Mouse (Mus musculus) liver, postnatal 0 days (tissue): ENCODE data around the gene Fcrls. TPM values are rescaled to one million over a fixed set of nuclear protein-coding genes. Genes with fewer than 3 reads are reported as not detected.

Experiments
- ATAC-seq: fragments of 200-750 bp; cut with Nextera tagmentation; 2 replicates; pipeline ENCODE4 v1.8.0; 2017; ENCODE audit warnings: mild to moderate bottlenecking, moderate library complexity
- DNase-seq: peaks from one replicate; pipeline ENCODE4 v3.0.0-alpha.2; 2016
- H3K27ac ChIP-seq: fragments of 300-500 bp; sonication (generic); 2 replicates; pipeline ENCODE4 v1.5.1; 2014; ENCODE audit warnings: antibody characterized with exemption, moderate library complexity, mild to moderate bottlenecking, low read depth
- H3K27me3 ChIP-seq: fragments of 300-500 bp; sonication (generic); 2 replicates; pipeline ENCODE4 v1.6.1; 2014; ENCODE audit warnings: low read length, control low read depth, mixed read lengths; ENCODE audit not compliant: insufficient read depth
- H3K36me3 ChIP-seq: fragments of 300-500 bp; sonication (generic); replicated peaks from 2 replicates; pipeline ENCODE4 v1.6.1; 2014; ENCODE audit warnings: mild to moderate bottlenecking, control low read depth, low read length, moderate library complexity, mixed read lengths; ENCODE audit not compliant: insufficient read depth
- H3K4me1 ChIP-seq: fragments of 300-500 bp; sonication (generic); 2 replicates; pipeline ENCODE4 v1.6.1; 2014; ENCODE audit warnings: antibody characterized with exemption, mild to moderate bottlenecking, control low read depth; ENCODE audit not compliant: insufficient read depth
- H3K4me2 ChIP-seq: fragments of 300-500 bp; sonication (generic); 2 replicates; pipeline ENCODE4 v1.6.1; 2014; ENCODE audit warnings: low read depth, mild to moderate bottlenecking, low read length, moderate library complexity, mixed read lengths
- H3K4me3 ChIP-seq: fragments of 300-500 bp; sonication (generic); 2 replicates; pipeline ENCODE4 v1.5.1; 2014; ENCODE audit warnings: low read depth, low read length
- H3K9ac ChIP-seq: fragments of 300-500 bp; sonication (generic); replicated peaks from 2 replicates; pipeline ENCODE4 v1.6.1; 2014; ENCODE audit warnings: mild to moderate bottlenecking, moderate library complexity
- H3K9me3 ChIP-seq: fragments of 300-500 bp; sonication (generic); 2 replicates; pipeline ENCODE4 v1.6.1; 2016; ENCODE audit warnings: mild to moderate bottlenecking, control low read depth, low read length, mixed read lengths
- CTCF ChIP-seq: sonication (generic); IDR thresholded peaks from 2 replicates; pipeline ENCODE4 v1.5.1; 2016; ENCODE audit warnings: antibody characterized with exemption, low read depth
- EP300 ChIP-seq: IDR thresholded peaks from 2 replicates; pipeline ENCODE4 v1.6.1; 2016; ENCODE audit warnings: antibody characterized with exemption, low read depth, mild to moderate bottlenecking
- WGBS: fragments of 180-500 bp; shearing (Covaris S2); extraction: QIAGEN DNeasy Blood & Tissue Kit; methylation state at CpG from one replicate; pipeline ENCODE4 v1.1.7; 2014; ENCODE audit not compliant: insufficient replicate concordance; 5-methylcytosine and 5-hydroxymethylcytosine counted together
- polyA plus RNA-seq: library from polyadenylated mRNA; unstranded; fragments of >200 nt; fragmentation: Nextera tagmentation; extraction: Ambion mirVana; gene quantifications from 2 replicates; pipeline ENCODE4 v1.2.1, GENCODE M21; 2015

Gene Fcrls
- 0.16 and 0.17 TPM in 2 replicates for polyA plus RNA-seq

- no peak within 1 kb of the TSS for H3K9ac ChIP-seq
- H3K4me2 ChIP-seq, result no peak within 1 kb of the TSS
- TF ChIP-seq CTCF, result no peak
- no peak for TF ChIP-seq EP300
- H3K27me3 ChIP-seq, result no peaks in the 10 kb centered on the region
- DNase-seq (no peak), ATAC-seq (no peak)
- no peaks in the 10 kb centered on the region for H3K36me3 ChIP-seq
- no peak within 1 kb of the TSS for H3K4me3 ChIP-seq
- no peaks in the 10 kb centered on the region for H3K9me3 ChIP-seq
- H3K4me1 ChIP-seq, result no peaks in the 10 kb centered on the region
- 35% methylated on average over 7 of the region's 7 CpGs for WGBS
- H3K27ac ChIP-seq, result no peak within 1 kb of the TSS
Measured at GRCm38 (mm10) chr3:87263436-87263835, at the start of gene Fcrls. Gene Fcrls (minus strand): TSS chr3:87263738.

- no peak for DNase-seq
- peak; percentile 42; the same call in 1 of the 2 replicates for TF ChIP-seq CTCF
- no peak for TF ChIP-seq EP300
- no peak overlapping the region for H3K9ac ChIP-seq
Measured at GRCm38 (mm10) chr3:87309922-87310321, 46.4 kb upstream of the Fcrls start.

GRCm38 (mm10) chr3:87299901-87300300 lies 36.4 kb upstream of the Fcrls start:
- Histone ChIP-seq H3K4me2 (no peak overlapping the region), H3K4me3 (no peak overlapping the region), H3K27ac (no peak overlapping the region), H3K27me3 (no peaks in the 10 kb centered on the region), H3K9me3 (no peaks in the 10 kb centered on the region), H3K4me1 (no peaks in the 10 kb centered on the region), H3K36me3 (no peaks in the 10 kb centered on the region), H3K9ac (no peak overlapping the region)
- DNase-seq (no peak), ATAC-seq (no peak)
- WGBS, result 36% methylated on average over 5 of the region's 5 CpGs
- TF ChIP-seq EP300 (no peak), CTCF (no peak)

More at GRCm38 (mm10) chr3:87309922-87310321, 46.4 kb upstream of the Fcrls start:
- Histone ChIP-seq H3K27ac (no peak overlapping the region), H3K9me3 (no peaks in the 10 kb centered on the region), H3K4me2 (no peak overlapping the region), H3K4me3 (no peak overlapping the region), H3K27me3 (no peaks in the 10 kb centered on the region), H3K4me1 (no peaks in the 10 kb centered on the region), H3K36me3 (no peaks in the 10 kb centered on the region)
- no peak for ATAC-seq
- WGBS, result 70% methylated on average over 2 of the region's 2 CpGs

- Histone ChIP-seq H3K4me1 (peaks cover 2% of the 10 kb centered on the region; the same call in 1 of the 2 replicates), H3K4me3 (no peak overlapping the region), H3K27ac (no peak overlapping the region), H3K9me3 (no peaks in the 10 kb centered on the region), H3K27me3 (no peaks in the 10 kb centered on the region), H3K9ac (no peak overlapping the region), H3K36me3 (no peaks in the 10 kb centered on the region), H3K4me2 (no peak overlapping the region)
- 18% methylated on average over 2 of the region's 2 CpGs for WGBS
- no peak for TF ChIP-seq CTCF
- TF ChIP-seq EP300, result no peak
- DNase-seq (peak; percentile 34), ATAC-seq (no peak)
Measured at GRCm38 (mm10) chr3:87274372-87274771, 10.8 kb upstream of the Fcrls start.

DNA sequence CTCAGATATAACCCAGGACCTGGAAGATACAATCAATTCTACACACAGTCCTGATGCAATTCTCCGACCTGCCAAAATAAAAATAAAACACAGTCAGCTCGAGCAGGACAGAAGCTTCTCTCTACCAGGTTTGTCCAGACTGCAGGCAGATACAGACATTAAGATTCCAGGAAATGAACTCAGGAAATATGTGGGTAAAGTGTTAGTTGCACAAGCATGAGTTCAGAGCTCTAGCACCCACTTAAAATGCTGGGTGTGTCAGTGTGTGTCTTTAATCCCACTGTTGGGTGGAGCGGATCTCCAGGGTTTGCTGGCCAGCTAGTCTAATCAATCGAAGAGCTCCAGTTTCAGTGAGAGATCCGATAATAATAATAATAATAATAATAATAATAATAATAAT lies 3.0 kb upstream of the Fcrls start:
- Histone ChIP-seq H3K36me3 (no peaks in the 10 kb centered on the region), H3K9me3 (no peaks in the 10 kb centered on the region), H3K9ac (no peak overlapping the region), H3K4me2 (no peak overlapping the region), H3K4me3 (no peak overlapping the region), H3K27ac (no peak overlapping the region), H3K4me1 (no peaks in the 10 kb centered on the region), H3K27me3 (no peaks in the 10 kb centered on the region)
- DNase-seq (no peak), ATAC-seq (no peak)
- WGBS, result 43% methylated on average over 5 of the region's 5 CpGs
- TF ChIP-seq CTCF (no peak), EP300 (no peak)

DNA sequence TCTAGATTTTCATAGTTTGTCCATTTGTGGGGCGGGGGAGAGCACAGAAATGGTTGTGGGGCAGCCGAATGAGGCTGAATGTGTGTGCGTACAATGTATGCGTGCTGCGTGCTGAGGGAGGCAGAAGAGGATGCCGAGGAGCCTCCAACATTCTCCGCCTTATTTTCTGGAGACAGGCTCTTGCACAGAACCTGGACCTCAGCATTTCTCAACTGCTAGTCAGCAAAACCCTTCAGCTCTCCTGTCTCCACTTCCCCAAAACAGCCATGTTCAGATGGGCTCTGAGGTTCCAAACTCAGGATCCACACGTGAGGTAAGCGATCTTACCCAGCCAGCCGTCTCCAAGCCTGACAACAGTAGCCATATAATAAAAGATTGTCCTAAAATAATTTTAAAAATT lies 8.3 kb downstream of the Fcrls start:
- no peaks in the 10 kb centered on the region for H3K4me1 ChIP-seq
- H3K4me2 ChIP-seq, result no peak overlapping the region
- 72% methylated on average over 10 of the region's 10 CpGs for WGBS
- H3K4me3 ChIP-seq, result no peak overlapping the region
- H3K36me3 ChIP-seq, result no peaks in the 10 kb centered on the region
- H3K9ac ChIP-seq, result no peak overlapping the region
- no peak for DNase-seq
- TF ChIP-seq EP300, result no peak
- TF ChIP-seq CTCF, result no peak
- H3K27me3 ChIP-seq, result no peaks in the 10 kb centered on the region
- H3K9me3 ChIP-seq, result no peaks in the 10 kb centered on the region
- ATAC-seq, result no peak
- no peak overlapping the region for H3K27ac ChIP-seq

DNA sequence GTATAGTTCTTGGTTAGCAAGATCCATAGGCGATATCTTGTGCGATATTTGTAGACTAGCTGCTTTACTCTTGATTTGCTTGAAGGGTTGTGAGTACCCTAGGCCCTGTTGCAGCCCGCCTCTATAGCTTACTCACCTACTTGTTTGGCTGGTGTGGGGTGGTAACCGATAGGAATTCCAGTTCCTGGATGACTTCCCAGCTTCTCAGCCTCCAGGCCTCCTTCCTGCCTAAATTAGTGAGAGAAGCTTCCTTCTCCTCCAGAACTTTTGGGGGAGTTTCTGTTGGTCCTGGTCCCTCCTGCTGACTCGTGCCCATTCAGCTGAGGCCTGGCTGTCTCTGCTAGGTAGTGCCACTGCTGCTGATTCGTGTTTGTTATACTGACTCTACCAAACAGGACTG lies 14.0 kb downstream of the Fcrls start:
- H3K9me3 ChIP-seq, result no peaks in the 10 kb centered on the region
- H3K36me3 ChIP-seq, result no peaks in the 10 kb centered on the region
- ATAC-seq (no peak), DNase-seq (no peak)
- no peaks in the 10 kb centered on the region for H3K27me3 ChIP-seq
- H3K9ac ChIP-seq, result no peak overlapping the region
- H3K4me2 ChIP-seq, result no peak overlapping the region
- no peak for TF ChIP-seq CTCF
- no peak for TF ChIP-seq EP300
- no peak overlapping the region for H3K4me3 ChIP-seq
- WGBS, result 69% methylated on average over 6 of the region's 6 CpGs
- no peaks in the 10 kb centered on the region for H3K4me1 ChIP-seq
- no peak overlapping the region for H3K27ac ChIP-seq
